In genomic region chr6:30617020-30617958, GRCm38 (mm10) we compare ENCODE assay signal across 9 mouse cellular contexts. TPM values are rescaled to one million over a fixed set of nuclear protein-coding genes. Genes with fewer than 3 reads are reported as not detected.
DNase-seq lines count a peak whose midpoint lies in the region; ATAC-seq and TF ChIP-seq lines count a peak whose summit lies in the region.
"Had no signal": no experiment of that assay in that cellular context is flagged by ENCODE, and none has a peak within 500 bp of the region (broad histone marks: within the 10 kb centered on the region; RNA-seq: fewer than 3 reads in every experiment).

No protein-coding gene starts in this region.

- no peak for DNase-seq in heart, postnatal 0 days (ENCODE audit: low spot score)
- DNase-seq in heart, postnatal 36 days, result no peak
- peak; percentile 76 for DNase-seq in adrenal gland, postnatal 14 days
- no peak for DNase-seq in right cerebral cortex, postnatal 4 days
- DNase-seq in cerebellum, postnatal 4 days (ENCODE audit: low spot score in 2 of 2), result no peak

- H3K4me2 ChIP-seq in heart, postnatal 0 days (ENCODE audit: low read depth, low read length), result peak overlapping the region; percentile 20
- H3K4me2 ChIP-seq in liver, embryonic 12.5 days, result peak overlapping the region; percentile 21; the same call in 1 of the 2 replicates
- H3K4me2 ChIP-seq in stomach, embryonic 16.5 days (ENCODE audit: low read depth, low read length), result peak overlapping the region; percentile 26; the same call in 1 of the 2 replicates

- no peak for ATAC-seq in heart, postnatal 0 days (ENCODE audit: insufficient read depth, low read depth)
- peak; percentile 68 for ATAC-seq in granulocyte monocyte progenitor cell, adult 5-6 weeks (replicated peaks; ENCODE audit: poor library complexity, severe bottlenecking)
- ATAC-seq in liver, embryonic 12.5 days, result no peak
- ATAC-seq in stomach, embryonic 16.5 days (ENCODE audit: insufficient read depth, low FRiP score), result peak; percentile 6; the same call in 1 of the 2 replicates

- 28% methylated on average over 13 of the region's 13 CpGs for WGBS in heart, postnatal 0 days
- WGBS in liver, embryonic 12.5 days (ENCODE audit: insufficient replicate concordance), result 8% methylated on average over 13 of the region's 13 CpGs
- 17% methylated on average over 13 of the region's 13 CpGs for WGBS in stomach, embryonic 16.5 days

- H3K27ac ChIP-seq in heart, postnatal 0 days (ENCODE audit: low read depth), result no peak overlapping the region
- H3K27ac ChIP-seq in liver, embryonic 12.5 days, result no peak overlapping the region
- no peak overlapping the region for H3K27ac ChIP-seq in stomach, embryonic 16.5 days (ENCODE audit: low read length)

- 0 out of 2 replicates have a peak overlapping the region, but pooled peaks have one; percentile 7 for H3K9ac ChIP-seq in heart, postnatal 0 days (replicated peaks; ENCODE audit: low read depth, low read length)
- H3K9ac ChIP-seq in liver, embryonic 12.5 days, result no peak overlapping the region
- H3K9ac ChIP-seq in stomach, embryonic 16.5 days (ENCODE audit: low read length), result peak overlapping the region; percentile 62

- no peak for TF ChIP-seq CTCF in heart, postnatal 0 days (IDR thresholded peaks at IDR 0.05; ENCODE audit: low read depth)

- H3K9me3 ChIP-seq in heart, postnatal 0 days (replicated peaks; ENCODE audit: control insufficient read depth, low read length), result no peaks in the 10 kb centered on the region
- H3K9me3 ChIP-seq in liver, embryonic 12.5 days (replicated peaks), result no peaks in the 10 kb centered on the region
- no peaks in the 10 kb centered on the region for H3K9me3 ChIP-seq in stomach, embryonic 16.5 days (replicated peaks; ENCODE audit: control insufficient read depth, low read length)

- intact Hi-C loops in heart, postnatal 36 days (cut with DNase I), result no loop called here

- no peak overlapping the region for H3K4me3 ChIP-seq in heart, postnatal 0 days (ENCODE audit: low read depth, low read length)
- H3K4me3 ChIP-seq in liver, embryonic 12.5 days, result no peak overlapping the region
- no peak overlapping the region; the same call in 1 of the 2 replicates for H3K4me3 ChIP-seq in stomach, embryonic 16.5 days (replicated peaks; ENCODE audit: low read length)

- H3K36me3 ChIP-seq in heart, postnatal 0 days (replicated peaks; ENCODE audit: control insufficient read depth, insufficient read depth, low read length), result no peaks in the 10 kb centered on the region
- no peaks in the 10 kb centered on the region for H3K36me3 ChIP-seq in liver, embryonic 12.5 days
- H3K36me3 ChIP-seq in stomach, embryonic 16.5 days (ENCODE audit: control insufficient read depth, insufficient read depth, low read length), result no peaks in the 10 kb centered on the region

- H3K4me1 ChIP-seq in heart, postnatal 0 days (ENCODE audit: control insufficient read depth, insufficient read depth), result peaks cover 39% of the 10 kb centered on the region
- H3K4me1 ChIP-seq in liver, embryonic 12.5 days, result peaks cover 20% of the 10 kb centered on the region
- H3K4me1 ChIP-seq in stomach, embryonic 16.5 days (ENCODE audit: control insufficient read depth, insufficient read depth, low read length), result peaks cover 27% of the 10 kb centered on the region

- no peak for TF ChIP-seq EP300 in heart, postnatal 0 days (IDR thresholded peaks at IDR 0.05; ENCODE audit: low read depth)

- H3K27me3 ChIP-seq in heart, postnatal 0 days (ENCODE audit: control insufficient read depth, insufficient read depth, low read length), result no peaks in the 10 kb centered on the region
- peaks cover 83% of the 10 kb centered on the region for H3K27me3 ChIP-seq in liver, embryonic 12.5 days (replicated peaks)
- H3K27me3 ChIP-seq in stomach, embryonic 16.5 days (ENCODE audit: control insufficient read depth, insufficient read depth, low read length), result no peaks in the 10 kb centered on the region

RNA-seq across cellular contexts. Expression of gene Cpa5, which starts 6.5 kb away (rescaled TPM):
- 0.46 and 1.6 TPM in 2 replicates for total RNA-seq in heart, postnatal 0 days (2014; rRNA removed; ENCODE audit: low replicate concordance)
- 0.32 and 0.67 TPM in 2 replicates for polyA plus RNA-seq in heart, postnatal 0 days (2015; fragmentation: Nextera tagmentation; extraction: Ambion mirVana)
- not detected for total RNA-seq in heart, postnatal 36 days (2021)
- total RNA-seq in adrenal gland, postnatal 14 days (2021), result not detected in 2 replicates
- total RNA-seq in granulocyte monocyte progenitor cell, adult 5-6 weeks (2014; fragmentation: Nextera tagmentation), result not detected in 2 replicates
- total RNA-seq in granulocyte monocyte progenitor cell, adult 5-6 weeks (2017), result not detected in 2 replicates
- polyA plus RNA-seq in liver, embryonic 12.5 days (2016; fragmentation: Nextera tagmentation; extraction: Ambion mirVana), result 0.11 TPM in 1 of 2 replicates, not detected in the other
- 0.21 and 0.24 TPM in 2 replicates for polyA plus RNA-seq in stomach, embryonic 16.5 days (2015; fragmentation: Nextera tagmentation; extraction: Ambion mirVana)
- total RNA-seq: adrenal gland, adult 18-20 months had no signal

RNA-seq across cellular contexts. Expression of gene Cpa1, which starts 21.7 kb away (rescaled TPM):
- 11.5 and 16.8 TPM in 2 replicates for total RNA-seq in heart, postnatal 0 days (2014; rRNA removed; ENCODE audit: low replicate concordance)
- polyA plus RNA-seq in heart, postnatal 0 days (2015; fragmentation: Nextera tagmentation; extraction: Ambion mirVana), result 4.4 and 6.2 TPM in 2 replicates
- under 1 TPM in 1 of 2 experiments, not detected in 1; 0.27 TPM for total RNA-seq in heart, postnatal 36 days (2021)
- 0.30 TPM in 1 of 2 replicates, not detected in the other for total RNA-seq in adrenal gland, postnatal 14 days (2021)
- not detected in 2 replicates for total RNA-seq in granulocyte monocyte progenitor cell, adult 5-6 weeks (2014; fragmentation: Nextera tagmentation)
- not detected in 2 replicates for total RNA-seq in granulocyte monocyte progenitor cell, adult 5-6 weeks (2017)
- polyA plus RNA-seq in liver, embryonic 12.5 days (2016; fragmentation: Nextera tagmentation; extraction: Ambion mirVana), result 0.54 and 0.91 TPM in 2 replicates
- polyA plus RNA-seq in stomach, embryonic 16.5 days (2015; fragmentation: Nextera tagmentation; extraction: Ambion mirVana), result 684 and 706 TPM in 2 replicates
- total RNA-seq: adrenal gland, adult 18-20 months had no signal

RNA-seq across cellular contexts. Expression of gene Cpa4, which starts 49.1 kb away (rescaled TPM):
- total RNA-seq in heart, postnatal 0 days (2014; rRNA removed; ENCODE audit: low replicate concordance), result 0.23 TPM in 1 of 2 replicates, not detected in the other
- polyA plus RNA-seq in heart, postnatal 0 days (2015; fragmentation: Nextera tagmentation; extraction: Ambion mirVana), result 0.30 and 0.46 TPM in 2 replicates
- not detected for total RNA-seq in heart, postnatal 36 days (2021)
- 1.7 and 2.1 TPM in 2 replicates for total RNA-seq in adrenal gland, postnatal 14 days (2021)
- total RNA-seq in granulocyte monocyte progenitor cell, adult 5-6 weeks (2014; fragmentation: Nextera tagmentation), result not detected in 2 replicates
- total RNA-seq in granulocyte monocyte progenitor cell, adult 5-6 weeks (2017), result not detected in 2 replicates
- polyA plus RNA-seq in liver, embryonic 12.5 days (2016; fragmentation: Nextera tagmentation; extraction: Ambion mirVana), result 0.12 and 0.35 TPM in 2 replicates
- polyA plus RNA-seq in stomach, embryonic 16.5 days (2015; fragmentation: Nextera tagmentation; extraction: Ambion mirVana), result 1.4 and 1.5 TPM in 2 replicates

Comparison
In these comparisons a context has a peak if more than half of its experiments do, and no peak if none do; other contexts are left out.
1. ATAC-seq: peak in granulocyte monocyte progenitor cell, adult 5-6 weeks (single experiment) and stomach, embryonic 16.5 days (single experiment); none in heart, postnatal 0 days (single experiment) and liver, embryonic 12.5 days (single experiment).
2. Peak in every context shown above with its lines, with median percentiles within 50 percentile points of each other: H3K4me2 ChIP-seq.